In the genomic region with DNA sequence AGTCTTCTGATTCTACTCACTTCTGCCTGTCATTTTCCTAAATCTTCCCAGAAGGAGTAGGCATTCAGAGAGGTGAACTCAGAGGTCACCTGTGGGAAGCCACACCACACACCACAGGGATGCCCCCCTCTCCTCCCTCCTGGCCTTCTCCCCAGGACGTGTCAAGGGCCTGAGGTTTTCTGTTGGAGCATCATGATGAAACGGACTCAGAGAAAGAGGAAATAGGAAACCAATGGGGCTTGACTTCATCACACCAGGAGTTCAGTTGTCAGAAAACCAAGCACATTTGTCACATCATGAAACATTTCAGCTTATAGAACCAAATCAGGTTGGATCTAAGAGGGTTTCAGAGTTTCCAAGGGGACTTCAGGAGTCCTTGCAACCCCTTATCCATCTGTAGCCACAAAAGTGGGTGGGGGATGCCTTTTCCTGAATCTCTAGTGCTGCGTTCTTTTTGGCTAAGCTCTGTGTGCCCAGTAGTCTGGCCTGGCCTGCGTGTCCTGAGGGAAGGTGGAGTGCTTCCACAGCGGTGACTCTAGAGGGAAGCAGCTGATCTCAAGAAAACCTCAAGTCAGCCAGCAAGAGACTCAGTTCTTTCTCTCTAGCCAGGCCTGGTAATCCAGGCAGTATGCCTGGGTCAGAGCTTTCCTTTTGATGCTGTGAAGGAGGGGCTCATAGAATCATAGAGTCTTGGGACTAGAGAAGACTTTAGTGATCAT, we compare ENCODE assay signal across 20 mouse cellular contexts. TPM values are rescaled to one million over a fixed set of nuclear protein-coding genes. Genes with fewer than 3 reads are reported as not detected.
"Had no signal": no experiment of that assay in that cellular context is flagged by ENCODE, and none has a peak within 500 bp of the region (broad histone marks: within the 10 kb centered on the region; RNA-seq: fewer than 3 reads in every experiment).

No protein-coding gene starts in this region.

- H3K4me2 ChIP-seq: lung, embryonic 14.5 days; midbrain, embryonic 12.5 days; neural tube, embryonic 13.5 days; neural tube, embryonic 15.5 days; stomach, embryonic 15.5 days had no signal

- H3K4me1 ChIP-seq: midbrain, embryonic 10.5 days; midbrain, embryonic 12.5 days; neural tube, embryonic 13.5 days; neural tube, embryonic 15.5 days; stomach, embryonic 15.5 days had no signal

- DNase-seq: lung, adult 18-20 months; lung, embryonic 14.5 days; lung, postnatal 10 days; lung, postnatal 4 days; midbrain, embryonic 14.5 days; retina, postnatal 1 day; right cerebral cortex, adult 18-20 months; right cerebral cortex, postnatal 25 days; thymus, adult 2 months; thymus, postnatal 25 days; thymus, postnatal 4 days had no signal

- ATAC-seq: midbrain, embryonic 16.5 days had no signal

- H3K27me3 ChIP-seq: midbrain, embryonic 12.5 days; neural tube, embryonic 13.5 days; neural tube, embryonic 15.5 days; stomach, embryonic 15.5 days had no signal

- H3K36me3 ChIP-seq: midbrain, embryonic 10.5 days; midbrain, embryonic 12.5 days; neural tube, embryonic 13.5 days; neural tube, embryonic 15.5 days; stomach, embryonic 15.5 days had no signal

- H3K4me3 ChIP-seq: midbrain, embryonic 10.5 days; midbrain, embryonic 12.5 days; myocyte; neural tube, embryonic 13.5 days; neural tube, embryonic 15.5 days; stomach, embryonic 15.5 days had no signal

- H3K27ac ChIP-seq: midbrain, embryonic 10.5 days; midbrain, embryonic 12.5 days; neural tube, embryonic 13.5 days; neural tube, embryonic 15.5 days; stomach, embryonic 15.5 days; stomach, postnatal 0 days had no signal

- H3K9ac ChIP-seq: lung, embryonic 14.5 days; midbrain, embryonic 12.5 days; neural tube, embryonic 13.5 days; neural tube, embryonic 15.5 days; stomach, embryonic 15.5 days had no signal

- H3K9me3 ChIP-seq: midbrain, embryonic 10.5 days; midbrain, embryonic 12.5 days; neural tube, embryonic 13.5 days; neural tube, embryonic 15.5 days; stomach, embryonic 15.5 days had no signal

RNA-seq across cellular contexts. Expression of a gene that starts 46.4 kb away (rescaled TPM):
- total RNA-seq: megakaryocyte-erythroid progenitor cell, adult 5-6 weeks had no signal
